Mouse (Mus musculus) urinary bladder, postnatal 10 days (tissue): Measurements from ENCODE around the gene C1ql2.

Source experiments
- DNase-seq: peaks from one replicate; pipeline ENCODE4 v3.0.0; 2022; ENCODE audit warnings: low spot score

Gene C1ql2

GRCm38 (mm10) chr1:120340419-120341171 is at the start of gene C1ql2:
C1ql2 (plus strand) TSS chr1:120340582.
- DNase-seq, result no peak

DNA sequence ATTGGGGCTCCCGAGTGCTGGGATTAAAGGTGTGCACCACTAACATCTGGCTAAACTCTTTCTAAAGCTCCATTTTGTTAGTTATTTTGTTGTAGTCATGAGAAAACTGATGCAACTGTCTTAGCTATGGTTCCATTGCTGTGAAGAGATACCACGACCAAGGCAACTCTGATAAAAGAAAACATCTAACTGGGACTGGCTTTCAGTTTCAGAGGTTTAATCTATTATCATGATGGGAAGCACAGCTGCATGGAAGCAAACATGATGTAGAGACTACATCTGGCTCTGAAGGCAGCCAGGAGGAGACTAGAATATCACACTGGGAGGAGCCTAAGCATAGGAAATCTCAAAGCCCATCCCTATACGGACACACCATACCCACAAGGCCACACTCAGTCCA is 48.7 kb upstream of the C1ql2 start:
- DNase-seq, result no peak

DNA sequence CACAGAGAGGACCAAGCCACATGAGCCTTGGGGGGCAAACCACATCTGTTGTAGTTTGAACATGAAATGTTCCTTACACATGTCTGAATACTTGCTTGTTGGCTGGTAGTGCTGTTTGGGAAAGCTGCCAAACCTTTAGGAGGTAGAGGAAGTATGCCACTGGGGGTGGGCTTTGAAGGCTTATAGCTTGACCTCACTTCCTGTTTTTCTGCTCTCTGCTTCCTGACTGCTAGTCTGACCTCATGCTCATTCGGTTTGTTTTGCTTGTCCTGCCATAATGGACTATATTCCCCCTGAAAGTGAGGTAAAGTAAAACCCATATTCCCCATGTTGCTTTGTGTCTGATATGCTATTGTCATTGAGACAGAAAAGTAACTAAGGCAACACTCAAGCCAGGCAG is 46.6 kb upstream of the C1ql2 start:
- DNase-seq, result no peak

GRCm38 (mm10) chr1:120296936-120297335 is 43.4 kb upstream of the C1ql2 start:
- no peak for DNase-seq

DNA sequence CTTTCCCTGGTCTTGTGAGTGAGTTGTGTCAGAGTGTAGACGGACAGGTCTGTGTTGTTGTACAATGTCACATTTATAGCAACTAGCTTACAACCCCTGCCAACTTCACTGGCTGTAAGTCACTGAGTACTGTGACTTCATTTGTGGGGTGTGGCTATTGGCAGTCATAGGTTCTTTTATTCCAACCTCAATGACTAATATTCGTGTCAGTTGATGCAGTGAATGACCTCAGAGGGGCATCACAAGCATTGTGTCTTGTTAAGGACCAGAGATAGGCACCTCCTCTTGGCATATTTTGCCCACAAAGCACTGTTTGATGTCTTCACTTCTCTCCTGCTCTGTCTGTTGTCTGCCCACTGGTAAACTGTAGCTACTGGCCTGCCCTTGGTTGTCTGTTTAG is 34.6 kb upstream of the C1ql2 start:
- DNase-seq, result no peak

DNA sequence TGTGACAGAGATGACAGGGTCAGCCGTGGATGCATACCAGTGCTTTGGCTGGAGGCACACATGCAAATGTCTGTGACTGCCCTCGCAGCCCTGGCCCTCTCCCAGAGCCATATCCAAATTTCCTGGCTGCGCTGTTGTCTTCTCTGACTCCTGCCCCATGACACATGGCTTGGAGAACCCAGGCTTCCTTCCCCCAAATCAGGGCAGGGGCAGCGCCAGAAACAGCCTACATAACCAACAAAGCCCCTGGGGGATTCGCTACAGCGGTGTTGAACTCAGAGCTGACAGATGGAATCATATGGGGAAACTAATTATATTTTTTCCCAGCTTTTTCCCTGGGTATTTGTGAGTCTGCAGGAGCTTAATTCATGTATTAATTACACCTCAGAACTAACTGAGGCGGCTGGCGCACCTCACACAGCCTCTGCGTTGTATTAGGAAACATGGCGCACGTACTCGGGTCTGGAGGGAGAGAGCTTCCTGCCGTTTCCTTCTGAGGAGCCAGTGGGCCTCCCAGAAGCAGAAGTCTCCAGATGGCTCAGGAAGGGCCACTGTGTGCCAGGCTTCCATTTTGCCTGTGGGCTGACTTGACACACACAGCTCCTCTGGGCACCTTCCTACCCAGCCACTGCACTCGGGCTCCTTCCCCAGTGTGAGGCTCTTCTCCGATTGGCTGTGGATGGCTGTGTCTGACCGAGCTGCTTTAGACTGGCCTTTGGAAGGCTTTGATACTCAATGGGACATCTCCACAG is 18.9 kb upstream of the C1ql2 start:
- DNase-seq, result no peak

DNA sequence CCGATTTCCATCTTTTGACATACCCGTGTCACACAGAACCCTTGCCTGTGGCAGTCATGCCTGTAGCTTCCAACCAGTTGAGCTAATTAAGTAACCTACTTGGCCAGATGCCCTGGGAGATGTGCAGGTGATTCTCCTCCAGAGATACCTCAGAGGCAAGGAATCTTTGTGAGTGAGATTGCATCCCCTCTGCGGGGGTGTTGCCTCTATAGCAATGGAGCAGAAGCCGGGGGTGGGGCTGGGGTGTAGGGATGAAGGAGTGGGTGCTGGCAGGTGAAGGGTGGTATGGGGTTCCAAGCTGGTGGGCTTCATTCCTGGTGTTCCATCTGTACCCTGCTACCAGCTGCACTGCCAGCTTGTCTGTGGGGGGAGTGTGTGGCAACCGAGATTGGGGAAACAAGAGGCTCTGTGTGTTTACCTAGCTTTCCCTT is 17.2 kb upstream of the C1ql2 start:
- no peak for DNase-seq

- no peak for DNase-seq
Observed at GRCm38 (mm10) chr1:120327714-120328113, 12.7 kb upstream of the C1ql2 start.

DNA sequence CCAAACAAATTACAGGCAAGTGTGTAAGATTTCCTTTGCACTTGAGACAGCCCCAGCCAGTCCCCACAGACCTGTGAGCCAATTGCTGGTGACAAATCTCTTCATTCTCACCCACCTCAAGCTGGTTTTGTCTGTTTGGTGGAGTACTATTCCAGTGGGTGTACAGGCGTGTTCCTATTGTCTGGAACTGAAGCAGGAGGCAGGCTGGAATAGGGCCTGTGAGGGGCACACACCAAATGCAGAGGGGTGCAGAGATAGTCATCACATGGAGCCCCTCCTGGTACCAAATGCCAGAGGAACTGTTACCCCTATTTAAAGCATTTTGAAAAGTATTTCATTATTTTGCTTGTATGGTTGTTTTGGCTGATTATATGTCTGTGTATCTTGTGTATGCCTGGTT is 12.2 kb upstream of the C1ql2 start:
- no peak for DNase-seq

DNA sequence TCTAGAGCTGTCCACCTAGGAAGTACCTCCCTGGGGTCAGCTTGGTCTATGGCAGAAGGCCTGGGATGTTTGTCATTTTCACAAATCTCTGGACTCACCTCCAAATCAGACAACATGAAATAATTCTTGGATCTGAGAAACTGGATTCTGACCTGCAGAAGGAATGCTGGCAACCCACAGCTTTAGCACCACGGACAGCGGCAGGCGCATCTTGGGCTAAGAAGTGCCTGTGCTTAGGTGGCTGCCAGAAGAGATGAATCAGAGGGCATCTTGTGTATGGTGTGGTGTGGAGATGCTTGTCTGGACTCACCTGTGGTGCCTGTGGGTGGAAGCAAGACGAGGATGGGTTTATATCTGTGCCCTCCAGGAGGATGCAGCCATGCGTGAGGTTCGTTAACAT is 8.5 kb upstream of the C1ql2 start:
- DNase-seq, result no peak

DNA sequence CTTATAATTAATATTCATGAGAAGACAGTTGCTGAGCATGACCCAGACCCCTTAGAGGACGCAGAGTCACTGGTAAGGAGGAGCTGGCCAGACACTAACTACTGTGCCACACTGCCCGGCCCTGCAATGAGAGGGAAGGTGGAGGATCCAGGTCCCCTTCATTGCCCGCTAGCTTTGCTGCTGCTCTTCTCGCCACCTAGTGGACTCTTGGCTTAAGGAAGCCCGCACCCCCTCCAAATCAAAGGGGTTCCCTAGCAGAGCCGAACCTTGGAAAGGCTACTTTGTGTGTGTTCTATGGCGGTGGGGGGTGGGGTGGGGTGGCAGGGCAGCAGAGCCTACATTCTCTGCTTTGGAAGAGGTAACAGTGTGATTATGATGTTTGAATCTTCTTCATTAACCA is 2.4 kb upstream of the C1ql2 start:
- no peak for DNase-seq

DNA sequence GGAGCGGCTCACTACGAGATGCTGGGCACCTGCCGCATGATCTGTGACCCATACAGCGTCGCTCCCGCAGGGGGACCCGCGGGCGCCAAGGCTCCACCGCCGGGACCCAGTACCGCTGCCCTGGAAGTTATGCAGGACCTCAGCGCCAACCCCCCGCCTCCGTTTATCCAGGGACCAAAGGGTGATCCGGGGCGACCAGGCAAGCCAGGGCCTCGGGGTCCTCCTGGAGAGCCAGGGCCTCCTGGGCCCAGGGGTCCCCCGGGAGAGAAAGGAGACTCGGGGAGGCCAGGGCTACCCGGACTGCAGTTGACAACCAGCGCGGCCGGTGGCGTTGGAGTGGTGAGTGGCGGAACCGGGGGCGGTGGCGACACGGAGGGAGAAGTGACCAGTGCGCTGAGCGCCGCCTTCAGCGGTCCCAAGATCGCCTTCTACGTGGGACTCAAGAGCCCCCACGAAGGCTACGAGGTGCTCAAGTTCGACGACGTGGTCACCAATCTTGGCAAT is 842 bp downstream of the C1ql2 start:
- DNase-seq, result no peak

GRCm38 (mm10) chr1:120341811-120342370 is 1.5 kb downstream of the C1ql2 start:
- DNase-seq, result no peak

DNA sequence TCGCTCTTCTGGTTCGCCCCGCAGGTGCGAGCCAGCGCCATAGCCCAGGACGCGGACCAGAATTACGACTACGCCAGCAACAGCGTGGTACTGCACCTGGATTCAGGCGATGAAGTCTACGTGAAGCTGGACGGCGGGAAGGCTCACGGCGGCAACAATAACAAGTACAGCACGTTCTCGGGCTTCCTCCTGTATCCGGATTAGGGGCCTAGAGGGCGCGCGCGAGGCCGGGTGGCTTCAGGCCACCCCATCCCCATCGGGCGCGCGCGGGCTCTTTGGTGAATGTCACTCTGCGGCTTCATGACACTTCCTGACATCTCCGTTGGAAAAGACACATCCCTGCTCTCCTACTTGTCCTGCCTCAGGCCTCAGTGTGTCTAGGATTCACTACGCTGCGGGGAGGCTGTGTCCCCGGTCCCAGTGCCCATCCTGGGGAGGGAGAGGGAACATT is 2.0 kb downstream of the C1ql2 start:
- DNase-seq, result no peak

- DNase-seq, result no peak
Observed at GRCm38 (mm10) chr1:120345001-120345400, 4.6 kb downstream of the C1ql2 start.

GRCm38 (mm10) chr1:120354387-120354786 is 14.0 kb downstream of the C1ql2 start:
- no peak for DNase-seq

GRCm38 (mm10) chr1:120357371-120358274 is 17.2 kb downstream of the C1ql2 start:
- DNase-seq, result no peak

- no peak for DNase-seq
Observed at GRCm38 (mm10) chr1:120363638-120364037, 23.3 kb downstream of the C1ql2 start.

GRCm38 (mm10) chr1:120368138-120368537 is 27.8 kb downstream of the C1ql2 start:
- no peak for DNase-seq

GRCm38 (mm10) chr1:120374131-120374530 is 33.7 kb downstream of the C1ql2 start:
- no peak for DNase-seq

DNA sequence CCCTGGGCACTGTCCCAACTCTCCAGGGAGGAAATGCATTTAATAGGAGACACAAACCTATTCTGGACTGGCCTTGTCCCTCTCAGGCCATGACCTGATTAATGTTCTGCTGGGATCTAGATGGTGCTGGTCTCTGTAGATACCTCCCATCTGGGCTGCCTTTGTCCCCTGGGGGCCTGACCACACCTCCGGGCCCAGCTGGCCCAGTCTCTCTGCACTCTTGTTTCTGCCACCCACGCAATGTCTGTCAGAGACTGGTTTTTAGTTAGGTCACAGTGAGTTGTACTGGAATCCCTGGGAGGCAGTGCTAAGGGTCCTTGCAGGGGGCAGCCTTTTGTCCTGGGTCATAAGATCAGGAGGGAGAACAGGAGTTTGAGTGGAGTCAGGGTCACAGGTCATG is 34.5 kb downstream of the C1ql2 start:
- DNase-seq, result no peak

DNA sequence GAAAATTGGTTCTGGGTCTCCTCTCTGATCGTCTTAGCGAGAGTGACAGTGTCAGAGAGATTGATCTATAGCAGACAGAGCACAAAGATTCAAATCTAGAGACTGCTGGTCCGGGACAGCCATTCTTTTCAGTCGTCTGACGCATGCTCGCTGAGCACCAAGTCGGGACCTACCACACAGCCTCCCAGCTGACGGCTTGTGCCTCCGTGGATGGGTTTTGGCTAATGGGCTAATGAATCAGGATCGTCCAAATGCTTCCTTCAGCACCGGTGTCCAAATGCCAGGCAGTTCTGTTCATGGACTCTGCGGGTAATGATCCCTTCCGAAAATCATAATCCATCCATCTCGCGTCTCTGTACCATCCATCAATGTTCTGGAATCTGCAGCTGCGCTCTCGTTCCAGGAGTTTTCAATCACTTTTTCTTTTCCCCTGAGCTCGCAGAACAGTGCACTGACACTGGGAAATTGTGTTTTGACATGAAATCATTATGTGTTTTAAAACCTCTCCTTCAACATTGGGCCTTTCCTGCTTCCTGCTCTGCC is 44.7 kb downstream of the C1ql2 start:
- DNase-seq, result no peak
